In genomic region chr17:81304574-81304973, GRCm38 (mm10) we compare ENCODE assay signal across 17 mouse cellular contexts.
"Had no signal": no experiment of that assay in that cellular context is flagged by ENCODE, and none has a peak within 500 bp of the region (broad histone marks: within the 10 kb centered on the region; RNA-seq: fewer than 3 reads in every experiment).

No protein-coding gene starts in this region.

- H3K4me2 ChIP-seq: liver, embryonic 15.5 days; midbrain, embryonic 11.5 days; neural tube, embryonic 12.5 days; neural tube, embryonic 15.5 days had no signal

- H3K27ac ChIP-seq: kidney, postnatal 0 days; layer of hippocampus, adult 2 months; liver, embryonic 15.5 days; neural tube, embryonic 12.5 days; neural tube, embryonic 15.5 days had no signal

- H3K4me1 ChIP-seq: liver, embryonic 15.5 days; neural tube, embryonic 12.5 days; neural tube, embryonic 15.5 days had no signal

- ATAC-seq: intestine, postnatal 0 days had no signal

- H3K9ac ChIP-seq: liver, embryonic 15.5 days; neural tube, embryonic 12.5 days; neural tube, embryonic 15.5 days had no signal

- DNase-seq: kidney, adult 2 months; kidney, postnatal 25 days; layer of hippocampus, adult 9-11 months; lung, adult 2 months; lung, postnatal 14 days; lung, postnatal 4 days; right cerebral cortex, adult 18-20 months; right cerebral cortex, postnatal 14 days; right cerebral cortex, postnatal 4 days; thymus, postnatal 25 days had no signal

- H3K27me3 ChIP-seq: liver, embryonic 15.5 days; neural tube, embryonic 12.5 days; neural tube, embryonic 15.5 days had no signal

- H3K36me3 ChIP-seq: liver, embryonic 15.5 days; neural tube, embryonic 12.5 days; neural tube, embryonic 15.5 days had no signal

- H3K9me3 ChIP-seq: liver, embryonic 15.5 days; neural tube, embryonic 12.5 days; neural tube, embryonic 15.5 days had no signal

- H3K4me3 ChIP-seq: layer of hippocampus, adult 2 months; liver, embryonic 15.5 days; neural tube, embryonic 12.5 days; neural tube, embryonic 15.5 days had no signal
